Mouse (Mus musculus): ENCODE measurements at regions not wholly inside any gene's neighbourhood (a gene's known extent, or its start where the extent isn't known, plus 50 kb on each side); places are given as distances from the start of the nearest gene placed in this dataset.
"Not testable (repeated sequence)": the region's sequence is repeated elsewhere in the genome, so short reads cannot be mapped to it uniquely, and the experiment has no call there.

GRCm38 (mm10) chr3:133679891-133680290 lies 135.0 kb upstream of the Tet2 start:
- H3K36me3 ChIP-seq (replicated peaks), result no peaks in the 10 kb centered on the region
- no peak for DNase-seq (ENCODE audit: low spot score)
- no peak overlapping the region for H3K4me3 ChIP-seq
- WGBS, result 91% methylated on average over 1 of the region's 1 CpGs
- no peak overlapping the region for H3K27ac ChIP-seq (replicated peaks)
- no peaks in the 10 kb centered on the region for H3K27me3 ChIP-seq (replicated peaks; ENCODE audit: low read depth, poor library complexity, severe bottlenecking)
- H3K9me3 ChIP-seq, result no peaks in the 10 kb centered on the region
- no peaks in the 10 kb centered on the region for H3K4me1 ChIP-seq

GRCm38 (mm10) chr3:133680343-133680742 lies 135.4 kb upstream of the Tet2 start:
- H3K36me3 ChIP-seq (replicated peaks), result no peaks in the 10 kb centered on the region
- H3K9me3 ChIP-seq, result no peaks in the 10 kb centered on the region
- H3K27ac ChIP-seq (replicated peaks), result no peak overlapping the region
- no peaks in the 10 kb centered on the region for H3K4me1 ChIP-seq
- no peak for DNase-seq (ENCODE audit: low spot score)
- 81% methylated on average over 2 of the region's 2 CpGs for WGBS
- no peaks in the 10 kb centered on the region for H3K27me3 ChIP-seq (replicated peaks; ENCODE audit: low read depth, poor library complexity, severe bottlenecking)
- H3K4me3 ChIP-seq, result no peak overlapping the region

- H3K27me3 ChIP-seq (replicated peaks; ENCODE audit: low read depth, poor library complexity, severe bottlenecking), result no peaks in the 10 kb centered on the region
- H3K36me3 ChIP-seq (replicated peaks), result no peaks in the 10 kb centered on the region
- no peaks in the 10 kb centered on the region for H3K9me3 ChIP-seq
- H3K4me1 ChIP-seq, result no peaks in the 10 kb centered on the region
- no peak overlapping the region for H3K4me3 ChIP-seq
- 82% methylated on average over 3 of the region's 3 CpGs for WGBS
- no peak for DNase-seq (ENCODE audit: low spot score)
- no peak overlapping the region for H3K27ac ChIP-seq (replicated peaks)
Observed at GRCm38 (mm10) chr3:133680805-133681204, 135.9 kb upstream of the Tet2 start.

GRCm38 (mm10) chr3:133684196-133684743 lies 139.3 kb upstream of the Tet2 start:
- Histone ChIP-seq H3K4me3 (no peak overlapping the region), H3K36me3 (replicated peaks) (no peaks in the 10 kb centered on the region), H3K27ac (replicated peaks) (no peak overlapping the region), H3K27me3 (replicated peaks; ENCODE audit: low read depth, poor library complexity, severe bottlenecking) (no peaks in the 10 kb centered on the region), H3K9me3 (no peaks in the 10 kb centered on the region), H3K4me1 (no peaks in the 10 kb centered on the region)
- no peak for DNase-seq (ENCODE audit: low spot score)
- 95% methylated on average over 5 of the region's 5 CpGs for WGBS

GRCm38 (mm10) chr3:133684747-133685146 lies 139.8 kb upstream of the Tet2 start:
- no peak for DNase-seq (ENCODE audit: low spot score)
- Histone ChIP-seq H3K9me3 (no peaks in the 10 kb centered on the region), H3K36me3 (replicated peaks) (no peaks in the 10 kb centered on the region), H3K27me3 (replicated peaks; ENCODE audit: low read depth, poor library complexity, severe bottlenecking) (no peaks in the 10 kb centered on the region), H3K27ac (replicated peaks) (no peak overlapping the region), H3K4me1 (no peaks in the 10 kb centered on the region), H3K4me3 (no peak overlapping the region)
- WGBS, result 80% methylated on average over 3 of the region's 3 CpGs

GRCm38 (mm10) chr3:133685393-133685792 lies 140.5 kb upstream of the Tet2 start:
- Histone ChIP-seq H3K27ac (replicated peaks) (no peak overlapping the region), H3K4me1 (no peaks in the 10 kb centered on the region), H3K36me3 (replicated peaks) (no peaks in the 10 kb centered on the region), H3K9me3 (no peaks in the 10 kb centered on the region), H3K4me3 (no peak overlapping the region), H3K27me3 (replicated peaks; ENCODE audit: low read depth, poor library complexity, severe bottlenecking) (no peaks in the 10 kb centered on the region)
- 72% methylated on average over 3 of the region's 3 CpGs for WGBS
- DNase-seq (ENCODE audit: low spot score), result no peak

GRCm38 (mm10) chr3:133694057-133694456 lies 149.1 kb upstream of the Tet2 start:
- no peak overlapping the region for H3K27ac ChIP-seq (replicated peaks)
- no peaks in the 10 kb centered on the region for H3K27me3 ChIP-seq (replicated peaks; ENCODE audit: low read depth, poor library complexity, severe bottlenecking)
- no peak for DNase-seq (ENCODE audit: low spot score)
- H3K4me1 ChIP-seq, result no peaks in the 10 kb centered on the region
- 57% methylated on average over 4 of the region's 4 CpGs for WGBS
- no peaks in the 10 kb centered on the region for H3K36me3 ChIP-seq (replicated peaks)
- H3K9me3 ChIP-seq, result no peaks in the 10 kb centered on the region
- no peak overlapping the region for H3K4me3 ChIP-seq

GRCm38 (mm10) chr3:133696122-133696521 lies 151.2 kb upstream of the Tet2 start:
- DNase-seq (ENCODE audit: low spot score), result no peak
- no peaks in the 10 kb centered on the region for H3K9me3 ChIP-seq
- no peak overlapping the region for H3K27ac ChIP-seq (replicated peaks)
- H3K27me3 ChIP-seq (replicated peaks; ENCODE audit: low read depth, poor library complexity, severe bottlenecking), result no peaks in the 10 kb centered on the region
- H3K4me1 ChIP-seq, result no peaks in the 10 kb centered on the region
- no peak overlapping the region for H3K4me3 ChIP-seq
- WGBS, result 89% methylated on average over 3 of the region's 3 CpGs
- no peaks in the 10 kb centered on the region for H3K36me3 ChIP-seq (replicated peaks)

GRCm38 (mm10) chr3:133704849-133705248 lies 159.9 kb upstream of the Tet2 start:
- not testable (repeated sequence) for H3K4me3 ChIP-seq; H3K4me1 ChIP-seq; H3K9me3 ChIP-seq; H3K36me3 ChIP-seq (replicated peaks); H3K27me3 ChIP-seq (replicated peaks; ENCODE audit: low read depth, poor library complexity, severe bottlenecking); DNase-seq (ENCODE audit: low spot score); H3K27ac ChIP-seq (replicated peaks)

GRCm38 (mm10) chr3:133711518-133711917 lies 166.6 kb upstream of the Tet2 start:
- H3K27ac ChIP-seq (replicated peaks), result no peak overlapping the region
- 82% methylated on average over 1 of the region's 1 CpGs for WGBS
- H3K4me1 ChIP-seq, result no peaks in the 10 kb centered on the region
- no peak overlapping the region for H3K4me3 ChIP-seq
- no peaks in the 10 kb centered on the region for H3K9me3 ChIP-seq
- no peak for DNase-seq (ENCODE audit: low spot score)
- H3K36me3 ChIP-seq (replicated peaks), result no peaks in the 10 kb centered on the region
- no peaks in the 10 kb centered on the region for H3K27me3 ChIP-seq (replicated peaks; ENCODE audit: low read depth, poor library complexity, severe bottlenecking)

GRCm38 (mm10) chr3:133722550-133723290 lies 177.8 kb upstream of the Tet2 start:
- WGBS, result 82% methylated on average over 3 of the region's 3 CpGs
- Histone ChIP-seq H3K27ac (replicated peaks) (no peak overlapping the region), H3K9me3 (no peaks in the 10 kb centered on the region), H3K4me1 (no peaks in the 10 kb centered on the region), H3K4me3 (no peak overlapping the region), H3K36me3 (replicated peaks) (no peaks in the 10 kb centered on the region), H3K27me3 (replicated peaks; ENCODE audit: low read depth, poor library complexity, severe bottlenecking) (no peaks in the 10 kb centered on the region)
- no peak for DNase-seq (ENCODE audit: low spot score)

GRCm38 (mm10) chr3:133726831-133727230 lies 181.9 kb upstream of the Tet2 start:
- no peaks in the 10 kb centered on the region for H3K9me3 ChIP-seq
- no peak overlapping the region for H3K27ac ChIP-seq (replicated peaks)
- H3K4me1 ChIP-seq, result no peaks in the 10 kb centered on the region
- H3K4me3 ChIP-seq, result no peak overlapping the region
- H3K36me3 ChIP-seq (replicated peaks), result no peaks in the 10 kb centered on the region
- no peaks in the 10 kb centered on the region for H3K27me3 ChIP-seq (replicated peaks; ENCODE audit: low read depth, poor library complexity, severe bottlenecking)
- 86% methylated on average over 6 of the region's 6 CpGs for WGBS
- no peak for DNase-seq (ENCODE audit: low spot score)

GRCm38 (mm10) chr3:133735603-133736002 lies 190.7 kb upstream of the Tet2 start:
- 77% methylated on average over 1 of the region's 1 CpGs for WGBS
- Histone ChIP-seq H3K36me3 (replicated peaks) (no peaks in the 10 kb centered on the region), H3K9me3 (no peaks in the 10 kb centered on the region), H3K27me3 (replicated peaks; ENCODE audit: low read depth, poor library complexity, severe bottlenecking) (no peaks in the 10 kb centered on the region), H3K4me3 (no peak overlapping the region), H3K27ac (replicated peaks) (no peak overlapping the region), H3K4me1 (no peaks in the 10 kb centered on the region)
- DNase-seq (ENCODE audit: low spot score), result no peak
